Mouse (Mus musculus) liver, adult 2 months (tissue): ENCODE measurements around the gene Cenpp. TPM values are rescaled to one million over a fixed set of nuclear protein-coding genes. Genes with fewer than 3 reads are reported as not detected.

Experiments
- DNase-seq: peaks from one replicate; pipeline ENCODE4 v3.0.0-alpha.2; 2011; ENCODE audit warnings: low read depth, low spot score; ENCODE audit errors: extremely low read depth
- H3K27ac ChIP-seq: fragments of 200-500 bp; replicated peaks from 2 replicates; pipeline ENCODE4 v1.5.1; 2012; ENCODE audit warnings: low read depth, mild to moderate bottlenecking, control low read depth, inconsistent platforms, low read length; ENCODE audit not compliant: insufficient read depth
- H3K27me3 ChIP-seq: fragments of 200-500 bp; 2 replicates; pipeline ENCODE4 v1.6.1; 2012; ENCODE audit warnings: mild to moderate bottlenecking, moderate library complexity, low read length, inconsistent platforms; ENCODE audit not compliant: control insufficient read depth, insufficient read depth
- H3K36me3 ChIP-seq: fragments of 200-500 bp; 2 replicates; pipeline ENCODE4 v1.6.1; 2012; ENCODE audit warnings: low read length, inconsistent platforms; ENCODE audit not compliant: control insufficient read depth, insufficient read depth
- H3K4me1 ChIP-seq: fragments of 200-500 bp; 2 replicates; pipeline ENCODE4 v1.6.1; 2011; ENCODE audit warnings: low read length; ENCODE audit not compliant: control insufficient read depth, insufficient read depth
- H3K4me3 ChIP-seq: fragments of 200-500 bp; 2 replicates; pipeline ENCODE4 v1.5.1; 2011; ENCODE audit warnings: low read depth, mild to moderate bottlenecking, control low read depth, low read length, moderate library complexity; ENCODE audit not compliant: insufficient read depth
- H3K79me2 ChIP-seq: fragments of 200-500 bp; 2 replicates; pipeline ENCODE4 v1.6.1; 2012; ENCODE audit warnings: inconsistent platforms, mild to moderate bottlenecking, low read length, moderate library complexity; ENCODE audit not compliant: control insufficient read depth, insufficient read depth
- H3K9ac ChIP-seq: fragments of 200-500 bp; 2 replicates; pipeline ENCODE4 v1.6.1; 2012; ENCODE audit warnings: low read depth, mild to moderate bottlenecking, control low read depth, inconsistent platforms, low read length
- CTCF ChIP-seq: fragments of 200-500 bp; IDR thresholded peaks from 2 replicates; pipeline ENCODE4 v1.5.1; 2011; ENCODE audit warnings: low read depth, low read length, control low read depth
- POLR2A ChIP-seq: fragments of 200-500 bp; IDR thresholded peaks from 2 replicates; pipeline ENCODE4 v1.6.1; 2011; ENCODE audit warnings: low read length, control low read depth; ENCODE audit not compliant: insufficient read depth; ENCODE audit errors: extremely low read depth
- WGBS: fragments of 180-500 bp; shearing (Covaris S2); methylation state at CpG from one replicate; pipeline ENCODE4 v1.1.7; 2018; 5-methylcytosine and 5-hydroxymethylcytosine counted together
- polyA plus RNA-seq: library from polyadenylated mRNA; depleted of rRNA; stranded (reverse); fragments of >200 nt; gene quantifications from 2 replicates; pipeline ENCODE4 v1.2.3, GENCODE M21; 2012
- total RNA-seq: library from RNA; depleted of rRNA; stranded (reverse); fragments of >200 nt; gene quantifications from 2 replicates; pipeline ENCODE4 v1.2.3, GENCODE M21; 2014

The Cenpp gene
- total and polyA plus RNA-seq, 2 experiments: 0.12 to 0.55 TPM

DNA sequence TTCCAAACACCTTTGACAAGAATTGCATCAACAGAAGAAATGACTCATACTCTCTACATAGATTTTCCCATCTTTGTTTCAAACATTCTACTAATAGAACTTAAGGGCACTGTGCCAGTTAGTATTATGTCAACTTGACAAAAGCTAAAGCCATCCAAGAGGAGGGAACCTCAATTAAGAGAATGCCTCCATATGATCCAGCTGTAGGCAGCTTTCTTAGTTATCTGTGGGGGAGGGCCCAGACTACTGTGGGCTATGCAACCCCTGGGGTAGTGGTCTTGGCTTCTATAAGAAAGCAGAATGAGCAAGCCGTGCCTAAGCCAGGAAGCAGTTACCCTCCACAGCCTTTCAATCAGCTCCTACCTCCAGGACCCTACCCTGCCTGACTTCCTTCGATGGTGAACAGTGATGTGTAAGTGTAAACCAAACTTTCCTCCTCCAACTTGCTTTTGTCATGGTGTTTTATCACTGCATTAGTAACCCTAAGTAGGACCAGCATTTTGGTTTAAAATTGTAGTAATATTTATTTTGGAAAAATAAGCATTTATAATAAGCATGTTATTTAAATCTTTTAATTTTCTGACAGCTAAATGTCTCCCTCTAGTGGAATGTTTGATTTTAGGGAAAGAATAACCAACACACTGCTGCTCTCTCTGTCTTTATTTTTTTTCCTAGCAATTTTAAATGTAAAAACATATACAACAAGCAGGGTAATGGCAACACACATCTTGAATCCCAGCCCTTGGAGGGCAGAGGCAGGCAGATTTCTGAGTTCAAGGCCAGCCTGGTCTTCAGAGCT, 7.7 kb downstream of the Cenpp start:
- Histone ChIP-seq H3K9ac (no peak overlapping the region), H3K4me3 (no peak overlapping the region), H3K4me1 (no peaks in the 10 kb centered on the region; the same call in 1 of the 2 replicates), H3K27ac (no peak overlapping the region), H3K79me2 (no peaks in the 10 kb centered on the region), H3K27me3 (no peaks in the 10 kb centered on the region), H3K36me3 (no peaks in the 10 kb centered on the region)
- DNase-seq: peak; percentile 41
- TF ChIP-seq CTCF (peak; percentile 34; the same call in 1 of the 2 replicates), POLR2A (no peak)
- WGBS: 64% methylated on average over 2 of the region's 2 CpGs

DNA sequence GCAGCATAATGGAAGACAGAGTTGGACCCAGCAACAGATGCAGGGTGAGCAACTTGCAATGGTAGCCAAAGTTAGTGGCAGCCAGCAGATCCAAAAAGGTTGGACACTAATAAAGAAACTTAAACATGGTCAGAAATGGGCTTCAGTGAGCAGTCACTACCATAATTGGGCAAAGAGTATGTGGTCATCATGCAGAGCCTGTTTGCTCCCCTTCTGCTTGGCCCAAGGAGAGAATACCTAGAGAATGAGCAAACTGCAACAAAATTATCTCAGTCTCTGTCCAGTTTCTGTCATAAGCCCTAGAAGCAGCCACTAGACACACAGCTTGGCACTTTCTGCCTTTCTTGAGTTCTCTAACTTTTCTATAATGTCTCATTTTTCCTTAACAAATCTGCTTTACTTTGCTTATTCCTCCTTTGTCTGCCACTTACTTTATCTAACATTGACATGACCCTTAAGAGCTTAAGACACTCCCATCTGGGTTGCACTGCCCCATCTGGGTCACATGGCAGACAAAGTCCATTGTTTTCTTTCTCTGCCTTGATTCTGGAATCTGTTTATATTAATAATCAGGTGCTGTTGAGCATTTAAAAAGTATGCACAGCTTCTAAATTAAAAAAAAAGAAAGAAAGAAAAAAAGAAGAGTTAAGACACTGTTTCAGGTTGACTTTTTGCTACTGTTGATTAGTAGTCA, 8.8 kb downstream of the Cenpp start:
- TF ChIP-seq CTCF (no peak), POLR2A (no peak)
- no peak overlapping the region for H3K9ac ChIP-seq
- peak; percentile 70 for DNase-seq

DNA sequence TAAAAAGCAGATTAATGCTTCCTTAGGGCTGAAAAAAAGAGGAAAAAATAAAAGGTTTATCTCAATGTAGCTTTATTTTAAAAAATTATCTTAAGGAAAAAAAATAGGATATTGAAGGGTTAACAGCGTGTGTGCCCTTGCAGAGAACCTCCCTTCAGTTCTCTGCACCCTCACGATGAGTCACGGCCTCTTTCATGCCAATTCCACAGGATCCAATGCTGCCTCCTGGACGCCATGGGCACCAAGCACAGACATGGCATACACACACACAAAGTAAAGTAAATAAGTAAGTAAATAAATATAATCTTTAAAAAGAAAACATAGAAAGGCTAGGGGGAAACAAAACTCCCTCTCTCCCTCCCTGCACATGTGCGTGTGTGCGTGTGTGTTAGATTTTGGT, 9.9 kb downstream of the Cenpp start:
- 69% methylated on average over 6 of the region's 6 CpGs for WGBS
- TF ChIP-seq POLR2A: no peak
- TF ChIP-seq CTCF: no peak

More for the DNA sequence above, 8.8 kb downstream of the Cenpp start:
- no peak overlapping the region for H3K27ac ChIP-seq
- H3K4me1 ChIP-seq: no peaks in the 10 kb centered on the region; the same call in 1 of the 2 replicates
- no peaks in the 10 kb centered on the region for H3K36me3 ChIP-seq
- no peaks in the 10 kb centered on the region for H3K27me3 ChIP-seq
- no peaks in the 10 kb centered on the region for H3K79me2 ChIP-seq
- H3K4me3 ChIP-seq: no peak overlapping the region

DNA sequence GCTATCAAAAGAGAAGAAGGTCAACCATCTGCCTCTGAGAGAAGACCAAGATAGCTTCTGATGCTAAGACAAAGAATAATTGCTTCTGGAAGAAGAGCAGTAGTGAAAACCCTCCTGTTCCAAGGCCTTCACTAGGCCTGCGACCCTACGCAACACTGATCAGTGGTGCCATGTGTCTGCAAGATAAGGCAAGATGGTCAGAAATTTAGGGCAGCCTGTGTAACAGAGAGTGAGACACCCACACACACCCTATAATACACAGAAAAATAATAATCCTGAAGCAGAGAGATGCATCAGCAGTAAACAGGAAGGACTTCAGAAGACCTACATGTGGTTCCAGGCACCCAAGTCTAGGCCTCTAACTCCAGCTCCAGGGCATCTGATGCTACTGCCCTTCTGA, 12.6 kb downstream of the Cenpp start:
- Histone ChIP-seq H3K36me3 (no peaks in the 10 kb centered on the region), H3K4me3 (no peak overlapping the region), H3K4me1 (peaks cover 3% of the 10 kb centered on the region; the same call in 1 of the 2 replicates), H3K79me2 (no peaks in the 10 kb centered on the region), H3K27me3 (no peaks in the 10 kb centered on the region), H3K9ac (no peak overlapping the region), H3K27ac (no peak overlapping the region)
- 98% methylated on average over 2 of the region's 2 CpGs for WGBS
- DNase-seq: no peak
- TF ChIP-seq CTCF (no peak), POLR2A (no peak)

More for the DNA sequence above, 9.9 kb downstream of the Cenpp start:
- Histone ChIP-seq H3K9ac (no peak overlapping the region), H3K79me2 (no peaks in the 10 kb centered on the region), H3K36me3 (no peaks in the 10 kb centered on the region), H3K27ac (no peak overlapping the region), H3K4me1 (no peaks in the 10 kb centered on the region; the same call in 1 of the 2 replicates), H3K27me3 (no peaks in the 10 kb centered on the region), H3K4me3 (no peak overlapping the region)
- DNase-seq: no peak

DNA sequence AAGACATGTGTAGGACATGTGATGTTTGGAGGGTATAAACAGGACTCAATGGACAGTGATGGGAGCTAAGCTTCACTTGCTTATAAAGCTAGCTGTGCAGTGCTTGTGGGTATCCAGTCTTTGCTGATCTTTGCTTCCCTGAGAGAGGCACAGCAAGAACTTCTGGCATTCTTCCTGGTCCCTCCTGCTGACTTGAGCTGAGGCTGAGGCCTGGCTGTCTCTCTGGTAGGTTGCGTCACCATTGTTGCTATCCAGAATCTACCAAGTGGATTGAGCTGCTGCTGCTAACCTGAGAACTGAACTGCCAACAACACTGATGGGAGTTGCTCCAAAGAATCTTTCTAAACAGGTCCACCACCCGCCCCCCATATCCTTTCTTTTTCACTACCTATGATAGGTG, 23.5 kb downstream of the Cenpp start:
- WGBS: 93% methylated on average over 2 of the region's 2 CpGs
- Histone ChIP-seq H3K36me3 (no peaks in the 10 kb centered on the region), H3K79me2 (no peaks in the 10 kb centered on the region), H3K9ac (no peak overlapping the region), H3K4me1 (no peaks in the 10 kb centered on the region), H3K27ac (no peak overlapping the region), H3K4me3 (no peak overlapping the region), H3K27me3 (no peaks in the 10 kb centered on the region)
- DNase-seq: no peak
- TF ChIP-seq CTCF (no peak), POLR2A (no peak)

DNA sequence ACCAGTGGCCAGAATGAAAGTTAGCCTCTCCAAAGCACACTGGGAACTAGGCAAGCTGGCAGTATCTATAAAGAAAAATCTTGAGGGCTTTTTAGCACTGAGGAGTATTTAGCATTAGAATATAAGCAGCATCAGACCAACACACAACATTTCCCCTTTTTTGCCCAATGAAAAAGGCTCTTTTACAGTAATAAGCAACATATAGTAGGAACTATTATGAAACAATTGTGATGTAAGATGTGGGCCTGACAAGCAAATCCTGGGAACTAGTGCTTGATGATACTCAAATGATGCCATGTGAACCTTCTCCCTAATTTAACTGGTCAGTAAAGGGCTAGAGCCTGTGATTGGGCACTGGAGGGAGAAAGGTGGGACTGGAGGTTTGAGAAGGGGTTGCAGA, 24.4 kb downstream of the Cenpp start:
- Histone ChIP-seq H3K4me1 (no peaks in the 10 kb centered on the region), H3K4me3 (no peak overlapping the region), H3K27me3 (no peaks in the 10 kb centered on the region), H3K27ac (no peak overlapping the region), H3K9ac (no peak overlapping the region), H3K79me2 (no peaks in the 10 kb centered on the region), H3K36me3 (no peaks in the 10 kb centered on the region)
- TF ChIP-seq CTCF: no peak
- TF ChIP-seq POLR2A: no peak
- no peak for DNase-seq
